Mouse (Mus musculus) kidney, adult 2 months (tissue): Measurements from ENCODE around the gene Tas2r143. TPM values are rescaled to one million over a fixed set of nuclear protein-coding genes. Genes with fewer than 3 reads are reported as not detected.

Experiments
- DNase-seq: peaks from one replicate; pipeline ENCODE4 v3.0.0; 2021
- H3K27ac ChIP-seq: fragments of 200-500 bp; 2 replicates; pipeline ENCODE4 v1.5.1; 2012; ENCODE audit warnings: low read depth, low read length, control low read depth, inconsistent platforms; ENCODE audit not compliant: insufficient read depth
- H3K27me3 ChIP-seq: fragments of 200-500 bp; replicated peaks from 2 replicates; pipeline ENCODE4 v1.6.1; 2012; ENCODE audit warnings: mild to moderate bottlenecking, moderate library complexity, low read length, inconsistent platforms; ENCODE audit not compliant: control insufficient read depth, insufficient read depth
- H3K36me3 ChIP-seq: fragments of 200-500 bp; 2 replicates; pipeline ENCODE4 v1.6.1; 2012; ENCODE audit warnings: mild to moderate bottlenecking, moderate library complexity, low read length, inconsistent platforms; ENCODE audit not compliant: control insufficient read depth, insufficient read depth
- H3K4me1 ChIP-seq: fragments of 200-500 bp; 2 replicates; pipeline ENCODE4 v1.6.1; 2011; ENCODE audit warnings: low read length; ENCODE audit not compliant: control insufficient read depth, insufficient read depth
- H3K4me3 ChIP-seq: fragments of 200-500 bp; 2 replicates; pipeline ENCODE4 v1.5.1; 2011; ENCODE audit warnings: mild to moderate bottlenecking, low read depth, low read length, control low read depth; ENCODE audit not compliant: insufficient read depth
- CTCF ChIP-seq: fragments of 200-500 bp; conservative IDR thresholded peaks from 2 replicates; pipeline ENCODE4 v1.5.1; 2011; ENCODE audit warnings: low read depth, mild to moderate bottlenecking, control low read depth, low read length, moderate library complexity, mixed read lengths; ENCODE audit not compliant: insufficient read depth, insufficient read length
- POLR2A ChIP-seq: fragments of 200-500 bp; IDR thresholded peaks from one replicate; pipeline ENCODE4 v1.6.1; 2011; ENCODE audit warnings: low read depth, low read length, control low read depth
- WGBS: fragments of 180-500 bp; shearing (Covaris S2); methylation state at CpG from one replicate; pipeline ENCODE4 v1.1.7; 2018; 5-methylcytosine and 5-hydroxymethylcytosine counted together
- polyA plus RNA-seq: library from polyadenylated mRNA; depleted of rRNA; stranded (reverse); fragments of >200 nt; gene quantifications from 2 replicates; pipeline ENCODE4 v1.2.3, GENCODE M21; 2012

Gene Tas2r143
- polyA plus RNA-seq, 1 experiment = not detected

GRCm38 (mm10) chr6:42398285-42398684 lies 1.8 kb upstream of the Tas2r143 start:
- 75% methylated on average over 3 of the region's 3 CpGs for WGBS
- Histone ChIP-seq H3K27ac (no peak overlapping the region), H3K4me1 (peaks cover 3% of the 10 kb centered on the region; the same call in 1 of the 2 replicates), H3K4me3 (no peak overlapping the region), H3K36me3 (no peaks in the 10 kb centered on the region), H3K27me3 (no peaks in the 10 kb centered on the region)
- no peak for DNase-seq
- TF ChIP-seq CTCF (no peak), POLR2A (no peak)

GRCm38 (mm10) chr6:42398998-42399397 lies 1.0 kb upstream of the Tas2r143 start:
- DNase-seq = no peak
- Histone ChIP-seq H3K27me3 (no peaks in the 10 kb centered on the region), H3K27ac (no peak overlapping the region), H3K4me1 (peaks cover 3% of the 10 kb centered on the region; the same call in 1 of the 2 replicates), H3K36me3 (no peaks in the 10 kb centered on the region), H3K4me3 (no peak overlapping the region)
- TF ChIP-seq POLR2A = no peak
- WGBS = 92% methylated on average over 1 of the region's 1 CpGs

GRCm38 (mm10) chr6:42405134-42405533 lies 5.1 kb downstream of the Tas2r143 start, which contains the start of gene Tas2r135:
TSS of gene Tas2r135 (plus strand) at chr6:42405434.
- no peak within 1 kb of the TSS for H3K4me3 ChIP-seq
- no peak for DNase-seq
- WGBS = 82% methylated on average over 2 of the region's 2 CpGs
- TF ChIP-seq POLR2A (no peak), CTCF (no peak)
- no peaks in the 10 kb centered on the region for H3K4me1 ChIP-seq
- H3K27ac ChIP-seq = no peak within 1 kb of the TSS
- H3K36me3 ChIP-seq = no peaks in the 10 kb centered on the region
- no peaks in the 10 kb centered on the region for H3K27me3 ChIP-seq

GRCm38 (mm10) chr6:42419443-42419842 lies 19.4 kb downstream of the Tas2r143 start:
- Histone ChIP-seq H3K4me1 (no peaks in the 10 kb centered on the region), H3K27ac (no peak overlapping the region), H3K36me3 (no peaks in the 10 kb centered on the region), H3K27me3 (no peaks in the 10 kb centered on the region), H3K4me3 (no peak overlapping the region)
- WGBS = 97% methylated on average over 2 of the region's 2 CpGs
- TF ChIP-seq CTCF (no peak), POLR2A (no peak)
- DNase-seq = no peak

- no peak for DNase-seq
- 64% methylated on average over 2 of the region's 2 CpGs for WGBS
Measured at GRCm38 (mm10) chr6:42421439-42421838, 21.4 kb downstream of the Tas2r143 start.

GRCm38 (mm10) chr6:42424472-42424871 lies 24.4 kb downstream of the Tas2r143 start:
- no peaks in the 10 kb centered on the region for H3K27me3 ChIP-seq
- no peak overlapping the region for H3K4me3 ChIP-seq
- WGBS = 93% methylated on average over 3 of the region's 3 CpGs
- H3K27ac ChIP-seq = no peak overlapping the region
- TF ChIP-seq CTCF (no peak), POLR2A (no peak)
- H3K36me3 ChIP-seq = no peaks in the 10 kb centered on the region
- H3K4me1 ChIP-seq = no peaks in the 10 kb centered on the region
- DNase-seq = no peak

More at GRCm38 (mm10) chr6:42421439-42421838, 21.4 kb downstream of the Tas2r143 start:
- TF ChIP-seq CTCF (no peak), POLR2A (no peak)
- Histone ChIP-seq H3K36me3 (no peaks in the 10 kb centered on the region), H3K27ac (no peak overlapping the region), H3K27me3 (no peaks in the 10 kb centered on the region), H3K4me3 (no peak overlapping the region), H3K4me1 (no peaks in the 10 kb centered on the region)

GRCm38 (mm10) chr6:42426337-42426736 lies 26.3 kb downstream of the Tas2r143 start:
- DNase-seq = no peak
- 84% methylated on average over 4 of the region's 4 CpGs for WGBS
- TF ChIP-seq CTCF (no peak), POLR2A (no peak)
- no peaks in the 10 kb centered on the region for H3K27me3 ChIP-seq
- H3K36me3 ChIP-seq = no peaks in the 10 kb centered on the region
- H3K4me3 ChIP-seq = no peak overlapping the region
- no peak overlapping the region for H3K27ac ChIP-seq
- H3K4me1 ChIP-seq = no peaks in the 10 kb centered on the region

- no peaks in the 10 kb centered on the region for H3K27me3 ChIP-seq
- no peaks in the 10 kb centered on the region for H3K4me1 ChIP-seq
- no peak for TF ChIP-seq CTCF
- TF ChIP-seq POLR2A = no peak
- no peak overlapping the region for H3K27ac ChIP-seq
- peak; percentile 8 for DNase-seq
- H3K4me3 ChIP-seq = no peak overlapping the region
- no peaks in the 10 kb centered on the region for H3K36me3 ChIP-seq
- 50% methylated on average over 2 of the region's 2 CpGs for WGBS
Measured at GRCm38 (mm10) chr6:42433554-42433953, 33.5 kb downstream of the Tas2r143 start.
